Mouse (Mus musculus) neural tube, embryonic 12.5 days (tissue): ENCODE measurements around the gene Prss27. TPM values are rescaled to one million over a fixed set of nuclear protein-coding genes. Genes with fewer than 3 reads are reported as not detected.

ENCODE experiments used
- ATAC-seq: fragments of 200-750 bp; cut with Nextera tagmentation; 2 replicates; pipeline ENCODE4 v1.8.0; 2017; ENCODE audit warnings: low read depth, mild to moderate bottlenecking, moderate TSS enrichment, moderate library complexity; ENCODE audit not compliant: low FRiP score
- H3K27ac ChIP-seq: fragments of 300-500 bp; sonication (generic); 2 replicates; pipeline ENCODE4 v1.5.1; 2016
- H3K27me3 ChIP-seq: fragments of 300-500 bp; sonication (generic); replicated peaks from 2 replicates; pipeline ENCODE4 v1.6.1; 2016; ENCODE audit warnings: mild to moderate bottlenecking
- H3K36me3 ChIP-seq: fragments of 300-500 bp; sonication (generic); 2 replicates; pipeline ENCODE4 v1.6.1; 2016; ENCODE audit warnings: mild to moderate bottlenecking
- H3K4me1 ChIP-seq: fragments of 300-500 bp; sonication (generic); 2 replicates; pipeline ENCODE4 v1.6.1; 2016
- H3K4me2 ChIP-seq: fragments of 300-500 bp; sonication (generic); replicated peaks from 2 replicates; pipeline ENCODE4 v1.6.1; 2016; ENCODE audit warnings: mild to moderate bottlenecking
- H3K4me3 ChIP-seq: fragments of 300-500 bp; sonication (generic); 2 replicates; pipeline ENCODE4 v1.5.1; 2016
- H3K9ac ChIP-seq: fragments of 300-500 bp; sonication (generic); 2 replicates; pipeline ENCODE4 v1.6.1; 2016; ENCODE audit warnings: mild to moderate bottlenecking
- H3K9me3 ChIP-seq: fragments of 300-500 bp; sonication (generic); 2 replicates; pipeline ENCODE4 v1.6.1; 2016; ENCODE audit warnings: mild to moderate bottlenecking
- WGBS: fragments of 180-500 bp; shearing (Covaris S2); methylation state at CpG from one replicate; pipeline ENCODE4 v1.1.7; 2016; 5-methylcytosine and 5-hydroxymethylcytosine counted together
- polyA plus RNA-seq: library from polyadenylated mRNA; unstranded; fragments of >200 nt; fragmentation: Nextera tagmentation; extraction: Ambion mirVana; gene quantifications from 2 replicates; pipeline ENCODE4 v1.2.1, GENCODE M21; 2016

Gene Prss27
- polyA plus RNA-seq, 1 experiment from 2014 or later = 0.35 TPM

DNA sequence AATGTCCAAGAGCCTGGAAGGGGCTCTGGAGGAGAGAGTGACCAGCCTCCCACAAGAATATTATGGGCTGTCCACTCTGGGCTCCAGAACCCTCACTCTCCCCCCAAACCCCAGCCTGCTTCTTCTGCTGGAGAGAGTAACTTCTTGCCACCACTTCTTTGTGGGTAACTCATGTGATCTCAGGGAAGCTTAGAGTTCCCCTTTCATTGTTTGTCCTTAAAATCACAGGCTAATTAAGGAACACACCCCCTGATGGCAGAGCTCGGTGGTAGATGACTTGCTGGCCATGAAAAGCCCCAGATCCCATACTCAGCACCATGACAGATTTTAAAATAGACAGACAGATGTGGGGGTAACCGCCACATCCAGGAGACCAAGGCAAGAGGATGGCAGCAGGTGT is 31.0 kb upstream of the Prss27 start:
- no peak for ATAC-seq
- Histone ChIP-seq H3K9ac (no peak overlapping the region), H3K4me3 (no peak overlapping the region), H3K9me3 (no peaks in the 10 kb centered on the region), H3K36me3 (no peaks in the 10 kb centered on the region), H3K4me2 (no peak overlapping the region), H3K27ac (no peak overlapping the region), H3K4me1 (no peaks in the 10 kb centered on the region), H3K27me3 (no peaks in the 10 kb centered on the region)
- WGBS = 46% methylated on average over 2 of the region's 2 CpGs

GRCm38 (mm10) chr17:24007391-24007790 is 30.6 kb upstream of the Prss27 start:
- WGBS = 81% methylated on average over 1 of the region's 1 CpGs
- no peak overlapping the region for H3K27ac ChIP-seq
- no peak for ATAC-seq
- no peaks in the 10 kb centered on the region for H3K9me3 ChIP-seq
- no peak overlapping the region for H3K4me3 ChIP-seq
- no peaks in the 10 kb centered on the region for H3K27me3 ChIP-seq
- no peaks in the 10 kb centered on the region for H3K36me3 ChIP-seq
- no peak overlapping the region for H3K4me2 ChIP-seq
- H3K4me1 ChIP-seq = no peaks in the 10 kb centered on the region
- no peak overlapping the region for H3K9ac ChIP-seq

DNA sequence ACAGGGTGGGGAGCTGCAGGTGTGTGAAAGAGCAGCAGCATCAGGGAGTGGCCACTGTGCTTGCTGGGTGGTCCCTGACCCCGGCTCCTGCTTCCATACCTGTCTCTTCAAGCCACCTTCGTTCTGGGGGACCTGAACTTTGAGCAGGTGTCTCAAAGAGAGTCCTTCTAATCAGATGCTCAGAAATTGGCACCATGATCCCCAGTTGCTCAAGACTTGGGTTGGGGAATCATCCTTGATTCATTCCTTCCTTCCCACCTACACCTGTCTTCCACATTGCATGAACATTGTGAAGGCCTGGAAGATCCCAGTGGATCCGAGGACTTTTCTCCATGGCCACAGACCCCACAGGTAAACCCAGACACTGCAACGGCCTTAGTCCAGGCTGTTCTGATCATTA is 29.8 kb upstream of the Prss27 start:
- no peaks in the 10 kb centered on the region for H3K9me3 ChIP-seq
- H3K36me3 ChIP-seq = no peaks in the 10 kb centered on the region
- H3K27me3 ChIP-seq = no peaks in the 10 kb centered on the region
- H3K4me2 ChIP-seq = no peak overlapping the region
- no peak overlapping the region for H3K4me3 ChIP-seq
- no peak overlapping the region for H3K9ac ChIP-seq
- WGBS = 75% methylated on average over 4 of the region's 4 CpGs
- no peaks in the 10 kb centered on the region for H3K4me1 ChIP-seq
- no peak for ATAC-seq
- H3K27ac ChIP-seq = no peak overlapping the region

- H3K9ac ChIP-seq = no peak overlapping the region
- H3K4me3 ChIP-seq = no peak overlapping the region
- no peaks in the 10 kb centered on the region for H3K9me3 ChIP-seq
- H3K27me3 ChIP-seq = no peaks in the 10 kb centered on the region
- H3K4me1 ChIP-seq = no peaks in the 10 kb centered on the region
- no peak overlapping the region for H3K4me2 ChIP-seq
- H3K27ac ChIP-seq = no peak overlapping the region
- H3K36me3 ChIP-seq = no peaks in the 10 kb centered on the region
- no peak for ATAC-seq
- 38% methylated on average over 5 of the region's 5 CpGs for WGBS
Measured at GRCm38 (mm10) chr17:24009617-24010016, 28.3 kb upstream of the Prss27 start.

DNA sequence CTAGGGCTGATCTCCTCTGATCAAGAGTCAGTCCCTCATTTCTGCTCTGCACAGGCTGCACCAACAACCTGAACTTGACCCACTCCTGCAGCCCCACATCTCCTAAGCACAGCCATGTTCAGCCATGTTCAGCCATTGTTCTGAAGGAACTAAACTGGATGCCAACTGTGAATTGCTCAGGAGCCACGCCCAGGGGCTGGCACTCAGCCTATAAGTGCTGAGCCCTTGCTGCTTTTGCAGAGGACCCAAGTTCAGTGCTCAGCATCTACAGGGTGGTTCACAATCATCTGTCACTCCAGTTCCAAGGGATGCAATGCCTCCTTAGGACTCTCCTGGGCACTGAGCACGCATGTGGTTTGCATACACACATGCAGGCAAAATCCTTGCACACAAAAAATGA is 25.0 kb upstream of the Prss27 start:
- no peaks in the 10 kb centered on the region for H3K4me1 ChIP-seq
- H3K27ac ChIP-seq = no peak overlapping the region

DNA sequence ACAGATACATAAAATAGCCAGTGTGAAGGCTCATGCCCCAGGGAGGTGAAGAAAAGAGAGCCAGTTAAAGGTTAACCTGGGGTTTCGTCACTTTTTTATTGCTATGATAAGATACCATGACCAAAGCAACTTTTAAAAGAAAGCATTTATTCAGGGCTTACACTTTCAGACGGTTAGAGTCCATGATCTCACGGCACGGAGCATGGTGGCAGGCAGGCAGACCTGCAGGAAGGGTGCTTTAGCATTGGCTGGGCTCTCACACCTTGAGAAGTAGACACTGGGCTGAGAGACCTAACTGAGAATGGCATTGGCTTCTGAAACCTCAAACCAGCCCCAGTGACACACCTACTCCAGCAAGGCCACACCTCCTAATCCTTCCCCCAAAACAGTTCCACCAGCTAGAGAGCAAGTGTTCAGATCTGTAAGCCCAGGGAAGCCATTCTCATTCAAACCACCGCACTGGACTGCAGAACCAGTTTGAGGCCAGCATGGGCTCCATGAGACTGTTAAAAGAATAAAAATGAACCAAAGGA is 23.4 kb upstream of the Prss27 start:
- no peak overlapping the region for H3K27ac ChIP-seq
- H3K36me3 ChIP-seq = no peaks in the 10 kb centered on the region
- no peaks in the 10 kb centered on the region for H3K27me3 ChIP-seq
- no peak overlapping the region for H3K4me3 ChIP-seq
- no peaks in the 10 kb centered on the region for H3K9me3 ChIP-seq
- no peaks in the 10 kb centered on the region for H3K4me1 ChIP-seq
- H3K9ac ChIP-seq = no peak overlapping the region
- WGBS = 88% methylated on average over 5 of the region's 5 CpGs
- no peak for ATAC-seq
- H3K4me2 ChIP-seq = no peak overlapping the region

More for the DNA sequence above, 25.0 kb upstream of the Prss27 start:
- H3K9ac ChIP-seq = no peak overlapping the region
- H3K4me2 ChIP-seq = no peak overlapping the region
- no peaks in the 10 kb centered on the region for H3K9me3 ChIP-seq
- whole genome bisulfite sequencing = 79% methylated on average over 2 of the region's 2 CpGs
- ATAC-seq = no peak
- no peak overlapping the region for H3K4me3 ChIP-seq
- H3K36me3 ChIP-seq = no peaks in the 10 kb centered on the region
- no peaks in the 10 kb centered on the region for H3K27me3 ChIP-seq

GRCm38 (mm10) chr17:24015727-24016126 is 22.2 kb upstream of the Prss27 start:
- Histone ChIP-seq H3K36me3 (no peaks in the 10 kb centered on the region), H3K27me3 (no peaks in the 10 kb centered on the region), H3K4me2 (no peak overlapping the region), H3K9ac (no peak overlapping the region), H3K27ac (no peak overlapping the region), H3K9me3 (no peaks in the 10 kb centered on the region), H3K4me1 (no peaks in the 10 kb centered on the region), H3K4me3 (no peak overlapping the region)
- no peak for ATAC-seq
- 32% methylated on average over 14 of the region's 14 CpGs for WGBS

DNA sequence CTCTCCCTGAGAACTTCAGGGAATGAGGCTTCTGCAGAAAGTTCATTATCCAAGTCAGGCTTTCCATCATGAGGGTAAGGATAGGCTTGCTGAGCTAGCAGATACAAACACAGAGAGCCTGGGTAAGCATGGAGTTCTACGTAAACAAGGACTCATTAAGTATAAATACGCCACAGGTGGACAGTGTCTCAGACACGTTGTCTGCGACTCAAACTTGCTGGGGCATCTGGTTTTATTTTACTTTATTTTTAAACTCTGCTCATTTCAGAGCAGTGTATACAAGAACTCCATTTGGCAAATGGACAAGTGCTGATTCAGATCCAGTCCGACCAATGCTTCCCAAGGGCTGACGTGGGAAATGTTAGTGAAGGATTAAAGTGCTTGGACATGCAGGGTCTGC is 17.2 kb upstream of the Prss27 start:
- no peak overlapping the region for H3K4me3 ChIP-seq
- no peaks in the 10 kb centered on the region for H3K36me3 ChIP-seq
- ATAC-seq = no peak
- H3K9ac ChIP-seq = no peak overlapping the region
- H3K27me3 ChIP-seq = no peaks in the 10 kb centered on the region
- H3K4me2 ChIP-seq = no peak overlapping the region
- H3K27ac ChIP-seq = no peak overlapping the region
- H3K4me1 ChIP-seq = no peaks in the 10 kb centered on the region
- H3K9me3 ChIP-seq = no peaks in the 10 kb centered on the region
- 85% methylated on average over 6 of the region's 6 CpGs for WGBS

DNA sequence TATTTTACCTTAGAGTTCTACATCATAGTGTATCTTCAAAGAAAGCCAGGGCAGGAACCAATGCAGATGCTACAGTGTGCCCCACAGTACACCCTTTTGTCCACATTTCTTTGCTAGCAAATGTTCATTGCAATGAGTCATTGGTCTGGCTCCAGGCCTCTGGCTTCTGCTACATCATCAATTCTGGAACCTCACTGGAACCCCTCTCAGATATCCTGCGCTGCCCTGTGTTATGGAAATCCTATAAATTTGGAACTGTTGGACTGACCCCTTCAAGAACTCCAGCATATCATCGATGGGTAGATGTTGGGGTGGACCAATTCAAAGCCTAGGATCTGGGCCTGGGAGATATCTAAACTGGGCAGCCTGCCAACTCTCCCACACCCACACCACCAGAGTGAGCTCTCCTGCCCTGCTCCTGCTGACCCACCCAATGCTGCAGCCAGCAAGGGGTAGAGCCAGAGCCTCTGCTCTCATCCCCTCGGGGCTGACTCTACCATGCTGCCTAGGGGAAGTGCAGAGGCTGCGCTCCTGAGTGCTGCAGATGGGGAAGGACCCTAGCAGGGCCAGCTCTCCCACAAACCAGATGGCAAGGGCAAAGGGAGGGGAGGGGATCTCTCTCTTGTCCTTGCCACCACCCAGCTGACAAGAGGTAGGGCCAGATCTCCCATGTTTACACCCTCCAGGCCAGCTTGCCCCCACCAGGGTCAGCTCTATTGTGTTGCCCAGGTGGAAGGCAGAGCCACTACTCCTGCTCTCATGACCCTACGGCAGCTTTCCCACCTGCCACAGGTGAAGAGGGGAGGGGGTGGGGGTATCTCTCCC is 16.4 kb upstream of the Prss27 start:
- Histone ChIP-seq H3K36me3 (no peaks in the 10 kb centered on the region), H3K27ac (no peak overlapping the region)
- 78% methylated on average over 5 of the region's 5 CpGs for WGBS

GRCm38 (mm10) chr17:24029477-24029876 is 8.5 kb upstream of the Prss27 start:
- Histone ChIP-seq H3K9ac (no peak overlapping the region), H3K4me2 (no peak overlapping the region), H3K36me3 (no peaks in the 10 kb centered on the region), H3K27me3 (no peaks in the 10 kb centered on the region), H3K4me1 (no peaks in the 10 kb centered on the region), H3K4me3 (no peak overlapping the region), H3K9me3 (no peaks in the 10 kb centered on the region), H3K27ac (no peak overlapping the region)
- ATAC-seq = no peak
- 85% methylated on average over 7 of the region's 7 CpGs for WGBS

More for the DNA sequence above, 16.4 kb upstream of the Prss27 start:
- Histone ChIP-seq H3K4me3 (no peak overlapping the region), H3K9me3 (no peaks in the 10 kb centered on the region), H3K4me2 (no peak overlapping the region), H3K9ac (no peak overlapping the region), H3K27me3 (no peaks in the 10 kb centered on the region), H3K4me1 (no peaks in the 10 kb centered on the region)
- no peak for ATAC-seq

DNA sequence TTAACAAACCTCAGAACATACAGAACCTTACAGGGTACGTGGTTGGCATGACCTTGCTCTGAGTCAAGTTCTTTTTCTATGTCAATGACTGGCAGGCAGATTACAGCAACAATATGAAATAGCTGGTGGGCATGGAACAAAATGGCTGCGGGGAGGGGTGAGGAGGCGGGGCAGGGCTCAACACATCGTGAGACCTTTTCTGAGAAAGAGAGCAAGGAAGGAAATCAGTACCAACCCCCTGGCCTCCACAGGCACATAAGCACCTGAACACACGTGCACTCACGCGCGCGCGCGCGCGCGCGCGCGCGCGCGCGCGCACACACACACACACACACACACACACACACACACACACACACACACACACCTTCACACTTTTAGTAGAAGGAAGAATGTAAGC is 7.4 kb upstream of the Prss27 start:
- 90% methylated on average over 21 of the region's 22 CpGs for WGBS
- no peaks in the 10 kb centered on the region for H3K36me3 ChIP-seq
- H3K27ac ChIP-seq = no peak overlapping the region
- H3K9ac ChIP-seq = no peak overlapping the region
- no peaks in the 10 kb centered on the region for H3K27me3 ChIP-seq
- no peaks in the 10 kb centered on the region for H3K4me1 ChIP-seq
- no peak overlapping the region for H3K4me2 ChIP-seq
- no peaks in the 10 kb centered on the region for H3K9me3 ChIP-seq
- ATAC-seq = no peak
- no peak overlapping the region for H3K4me3 ChIP-seq

GRCm38 (mm10) chr17:24035087-24035486 is 2.9 kb upstream of the Prss27 start:
- no peak overlapping the region for H3K27ac ChIP-seq
- 87% methylated on average over 7 of the region's 7 CpGs for WGBS
- ATAC-seq = no peak
- no peak overlapping the region for H3K9ac ChIP-seq
- no peaks in the 10 kb centered on the region for H3K36me3 ChIP-seq
- no peaks in the 10 kb centered on the region for H3K4me1 ChIP-seq
- H3K27me3 ChIP-seq = no peaks in the 10 kb centered on the region
- 0 out of 2 replicates have a peak, but pooled peaks cover 2% of the 10 kb centered on the region for H3K9me3 ChIP-seq
- H3K4me3 ChIP-seq = no peak overlapping the region
- H3K4me2 ChIP-seq = no peak overlapping the region

GRCm38 (mm10) chr17:24036954-24037353 is 990 bp upstream of the Prss27 start:
- Histone ChIP-seq H3K27me3 (no peaks in the 10 kb centered on the region), H3K9ac (no peak overlapping the region), H3K36me3 (no peaks in the 10 kb centered on the region), H3K4me1 (no peaks in the 10 kb centered on the region), H3K9me3 (0 out of 2 replicates have a peak, but pooled peaks cover 4% of the 10 kb centered on the region), H3K27ac (no peak overlapping the region), H3K4me3 (no peak overlapping the region), H3K4me2 (no peak overlapping the region)
- 74% methylated on average over 6 of the region's 6 CpGs for WGBS
- ATAC-seq = no peak
